Mouse (Mus musculus): ENCODE measurements around the gene Shroom3. TPM values are rescaled to one million over a fixed set of nuclear protein-coding genes. Genes with fewer than 3 reads are reported as not detected.

Gene Shroom3
- polyA plus RNA-seq (2012; rRNA removed; ENCODE audit: low replicate concordance) = 65.7 and 91.6 TPM in 2 replicates

DNA sequence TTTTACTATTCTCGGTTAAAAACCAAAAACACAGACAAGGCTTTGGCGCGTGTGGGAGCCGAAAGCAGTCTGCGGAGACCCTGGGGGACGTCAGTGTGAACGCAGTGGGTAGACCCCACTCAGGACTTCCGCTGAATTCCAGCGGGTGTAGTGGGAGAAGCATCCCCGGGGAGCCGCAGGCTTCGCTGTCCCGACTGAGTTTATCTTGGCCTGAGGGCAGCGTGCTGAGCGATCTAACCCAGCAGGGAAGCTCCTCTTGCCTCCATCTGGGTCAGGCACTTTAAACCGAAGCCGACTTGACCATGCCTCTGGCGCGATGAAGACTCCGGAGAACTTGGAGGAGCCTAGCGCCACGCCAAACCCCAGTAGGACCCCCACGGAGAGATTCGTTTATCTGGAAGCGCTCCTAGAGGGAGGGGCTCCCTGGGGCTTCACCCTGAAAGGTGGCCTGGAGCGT lies at the start of gene Shroom3:
Shroom3 (plus strand) TSS at position 85 of the 457 bp plus-strand sequence.

DNA sequence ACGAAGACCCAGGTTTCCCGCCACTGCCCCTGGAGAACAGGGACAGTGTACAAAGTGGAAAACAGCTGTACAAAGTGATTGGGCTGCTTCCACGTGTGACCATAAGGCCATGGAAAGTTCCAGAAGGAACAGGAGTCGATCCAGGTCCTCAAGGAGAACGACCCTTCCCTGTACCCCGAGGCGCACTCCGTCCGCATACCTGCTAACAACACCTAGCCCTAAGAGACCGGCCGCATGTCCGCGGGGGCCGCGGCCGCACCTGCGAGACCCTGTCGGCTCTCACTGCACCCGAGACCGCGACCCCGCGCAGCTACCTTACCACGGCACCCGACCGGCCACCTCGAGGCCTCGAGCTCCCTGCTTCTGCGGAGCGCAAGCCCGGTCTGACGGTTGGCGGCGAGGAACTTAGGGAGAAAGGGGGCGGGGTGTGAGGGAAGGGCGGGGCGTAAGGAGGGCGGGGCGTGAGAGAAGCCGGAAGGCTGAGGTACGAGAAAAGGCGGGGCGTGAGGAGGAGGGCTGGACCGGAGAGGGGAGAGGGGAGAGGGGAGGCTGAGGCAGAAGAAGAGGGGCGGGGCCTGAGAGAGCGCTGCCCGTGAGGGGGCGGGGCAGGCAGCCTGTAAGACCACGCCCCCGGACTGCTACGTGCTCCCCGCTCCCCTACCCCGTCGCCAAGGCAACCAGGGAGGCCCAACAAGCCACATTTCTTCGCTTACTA lies 8.2 kb upstream of the Shroom3 start, which contains the start of gene Ccdc158:
Ccdc158 (minus strand) TSS at position 413 of the 715 bp plus-strand sequence.

Other genes starting within 250 kb of the Shroom3 start
- gene Nup54, start 248.2 kb upstream of the Shroom3 start, polyA plus RNA-seq (2012; rRNA removed; ENCODE audit: low replicate concordance) = 3.4 and 4.5 TPM in 2 replicates
- gene Scarb2, start 176.6 kb upstream of the Shroom3 start, polyA plus RNA-seq (2012; rRNA removed; ENCODE audit: low replicate concordance) = 6.4 and 10.0 TPM in 2 replicates
- gene Fam47e, start 128.4 kb upstream of the Shroom3 start, polyA plus RNA-seq (2012; rRNA removed; ENCODE audit: low replicate concordance) = 0.47 TPM in 1 of 2 replicates, not detected in the other
- 0.83 and 1.7 TPM in 2 replicates for gene Stbd1, start 80.4 kb upstream of the Shroom3 start, polyA plus RNA-seq (2012; rRNA removed; ENCODE audit: low replicate concordance)
- gene Ccdc158, start 8.2 kb upstream of the Shroom3 start, polyA plus RNA-seq (2012; rRNA removed; ENCODE audit: low replicate concordance) = 0.06 and 0.11 TPM in 2 replicates